Mouse (Mus musculus) thymus, postnatal 25 days (tissue): ENCODE measurements around the gene Olfr1198.

Experiments
- DNase-seq: peaks from one replicate; pipeline ENCODE4 v3.0.0; 2022

Olfr1198 gene

DNA sequence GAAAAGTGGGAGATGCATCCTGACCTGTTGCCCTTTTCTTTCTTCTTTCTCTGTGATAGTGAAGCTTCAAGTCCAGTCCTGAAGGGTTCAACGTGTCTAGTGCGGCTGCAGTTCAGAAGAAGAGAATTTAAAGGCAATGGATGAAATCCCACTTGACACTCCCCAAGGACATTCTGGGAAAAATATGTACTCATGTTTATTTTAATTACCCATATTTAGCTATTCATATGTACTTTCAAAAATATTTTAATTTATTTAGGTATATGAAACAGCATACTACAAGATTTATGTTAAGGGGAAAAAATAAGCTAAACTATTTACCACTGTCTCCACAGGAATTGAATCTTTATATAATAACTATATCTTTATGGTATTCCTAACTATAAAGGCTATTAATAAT lies at the start of gene Olfr1198:
Gene Olfr1198 (minus strand): TSS at position 101 of the 400 bp plus-strand sequence.
- no peak for DNase-seq

DNA sequence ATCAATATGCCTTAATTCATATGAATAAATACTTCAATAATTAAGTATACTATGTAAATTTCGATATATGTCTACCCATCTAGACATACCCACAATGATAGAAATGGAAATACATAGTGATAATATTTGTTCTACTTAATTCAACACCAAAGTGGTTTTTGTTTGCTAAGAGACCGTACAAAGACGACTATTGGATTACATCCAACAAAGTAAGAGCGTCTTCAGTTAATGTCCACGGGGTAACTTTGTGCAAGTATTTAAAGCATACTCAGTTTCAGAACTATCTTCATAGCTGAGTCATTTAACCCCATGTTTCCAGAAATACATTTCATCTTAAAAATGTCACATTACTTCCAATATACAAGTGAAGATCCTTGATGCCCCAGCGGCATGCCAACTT lies 41.6 kb upstream of the Olfr1198 start, which contains the start of gene Olfr1201:
Gene Olfr1201 (plus strand): TSS at position 301 of the 400 bp plus-strand sequence.
- DNase-seq: no peak

DNA sequence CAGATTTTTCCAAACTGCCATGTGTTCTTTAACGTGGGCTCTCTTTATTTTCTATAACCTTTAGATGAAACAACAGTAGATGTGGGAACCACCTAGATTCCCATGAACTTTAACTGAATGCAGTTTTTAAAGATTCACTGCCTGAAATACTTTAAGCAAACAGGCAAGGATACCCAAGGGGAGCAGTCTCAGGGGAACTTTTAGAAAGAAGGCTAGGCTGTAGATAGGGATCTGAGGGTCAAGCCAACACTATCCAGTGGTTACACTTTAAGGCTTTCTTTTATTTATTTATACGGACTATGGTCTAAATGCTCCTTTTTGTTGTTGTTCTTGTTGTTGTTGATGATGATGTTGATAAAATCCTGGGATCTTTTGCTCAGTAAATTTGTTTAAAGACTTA lies 19.2 kb upstream of the Olfr1198 start, which contains the start of gene Olfr1200:
Gene Olfr1200 (minus strand): TSS at position 101 of the 400 bp plus-strand sequence.
- DNase-seq: no peak

DNA sequence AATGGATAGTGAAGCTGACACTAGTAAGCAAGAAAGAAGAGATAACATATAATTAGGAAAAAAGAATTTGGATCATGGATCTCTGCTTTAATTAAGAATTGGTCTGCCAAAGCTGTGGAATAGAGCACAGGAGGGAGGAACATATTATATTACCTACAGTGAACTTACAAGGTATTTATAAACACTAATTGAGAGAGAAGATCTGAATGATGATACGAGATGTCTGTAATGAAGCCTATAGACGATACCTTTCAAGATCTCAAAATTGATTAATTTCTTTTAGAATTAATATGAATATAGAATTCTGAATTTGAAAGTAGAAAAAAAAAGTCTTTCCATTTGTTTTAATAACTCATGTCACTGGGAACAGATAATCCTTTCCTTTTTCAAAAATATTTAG lies 9.2 kb upstream of the Olfr1198 start, which contains the start of gene Olfr1199:
Gene Olfr1199 (minus strand): TSS at position 101 of the 400 bp plus-strand sequence.
- DNase-seq: no peak

DNA sequence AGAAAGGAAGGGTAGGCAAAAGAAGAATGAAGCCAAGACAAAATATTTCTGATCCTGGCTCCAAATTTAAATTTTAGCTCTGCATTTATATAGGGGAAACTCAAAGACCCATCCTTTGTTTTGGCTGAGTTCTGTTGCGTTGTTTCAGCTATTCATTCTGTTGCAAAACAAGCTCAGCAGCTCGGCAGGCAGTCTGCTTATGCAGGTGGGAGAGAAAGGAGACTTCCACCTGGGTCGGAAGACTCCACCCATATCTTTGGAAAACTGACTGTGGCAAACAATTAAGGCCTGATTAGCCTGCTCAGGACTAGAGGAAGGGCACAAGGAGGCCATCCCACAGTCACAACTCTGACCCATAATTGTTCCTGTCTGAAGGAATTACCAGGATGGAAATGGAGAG lies 7.8 kb downstream of the Olfr1198 start:
- no peak for DNase-seq

DNA sequence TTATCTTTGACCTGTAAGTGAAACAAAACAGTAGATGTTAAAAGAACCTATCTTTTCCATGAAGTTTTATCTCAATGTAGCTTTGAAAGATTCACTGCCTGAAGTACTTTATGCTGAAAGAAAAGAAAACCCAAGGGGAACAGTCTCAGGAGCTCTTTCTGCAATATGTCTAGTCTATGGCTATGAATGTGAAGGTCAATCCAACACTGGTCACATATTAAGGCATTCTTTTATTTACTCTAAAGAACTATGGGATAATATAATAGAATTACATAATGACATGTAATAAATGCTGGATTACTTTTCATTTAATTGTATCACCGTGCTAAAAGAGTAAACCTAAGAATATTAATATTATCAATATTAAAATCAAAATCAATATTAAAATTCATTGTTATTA lies 18.9 kb downstream of the Olfr1198 start, which contains the start of gene Olfr1197:
Gene Olfr1197 (minus strand): TSS at position 101 of the 400 bp plus-strand sequence.
- DNase-seq: no peak

DNA sequence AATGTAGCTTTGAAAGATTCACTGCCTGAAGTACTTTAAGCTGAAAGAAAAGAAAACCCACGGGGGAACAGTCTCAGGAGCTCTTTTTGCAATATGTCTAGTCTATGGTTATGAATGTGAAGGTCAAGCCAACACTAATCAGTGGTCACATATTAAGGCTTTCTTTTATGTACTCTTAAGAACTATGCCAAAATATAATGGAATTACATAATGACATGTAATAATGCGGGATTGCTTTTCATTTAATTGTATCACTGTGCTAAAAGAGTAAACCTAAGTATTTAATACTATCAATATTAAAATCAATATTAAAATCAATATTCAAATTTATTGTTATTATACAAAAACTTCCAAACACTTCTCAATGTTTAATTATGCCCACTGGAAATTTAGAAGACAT lies 46.7 kb downstream of the Olfr1198 start, which contains the start of gene Olfr1196:
Gene Olfr1196 (minus strand): TSS at position 101 of the 400 bp plus-strand sequence.
- no peak for DNase-seq
